Mouse (Mus musculus) embryonic facial prominence, embryonic 10.5 days (tissue): ENCODE data around the gene Fads2. TPM values are rescaled to one million over a fixed set of nuclear protein-coding genes. Genes with fewer than 3 reads are reported as not detected.

ENCODE experiments used
- DNase-seq: peaks from one replicate; pipeline ENCODE4 v3.0.0-alpha.2; 2017; ENCODE audit warnings: low spot score
- H3K27ac ChIP-seq: fragments of 300-500 bp; sonication (generic); replicated peaks from 2 replicates; pipeline ENCODE4 v1.5.1; 2016; ENCODE audit warnings: mild to moderate bottlenecking
- H3K27me3 ChIP-seq: fragments of 300-500 bp; sonication (generic); replicated peaks from 2 replicates; pipeline ENCODE4 v1.6.1; 2016; ENCODE audit warnings: low read depth, mild to moderate bottlenecking; ENCODE audit not compliant: poor library complexity, severe bottlenecking
- H3K36me3 ChIP-seq: fragments of 300-500 bp; sonication (generic); replicated peaks from 2 replicates; pipeline ENCODE4 v1.6.1; 2016; ENCODE audit warnings: mild to moderate bottlenecking, moderate library complexity
- H3K4me1 ChIP-seq: fragments of 300-500 bp; sonication (generic); 2 replicates; pipeline ENCODE4 v1.6.1; 2016
- H3K4me3 ChIP-seq: fragments of 300-500 bp; sonication (generic); 2 replicates; pipeline ENCODE4 v1.5.1; 2016; ENCODE audit warnings: mild to moderate bottlenecking, moderate library complexity
- H3K9me3 ChIP-seq: fragments of 300-500 bp; sonication (generic); 2 replicates; pipeline ENCODE4 v1.6.1; 2016; ENCODE audit warnings: mild to moderate bottlenecking
- WGBS: fragments of 180-500 bp; shearing (Covaris S2); methylation state at CpG from one replicate; pipeline ENCODE4 v1.1.7; 2016; 5-methylcytosine and 5-hydroxymethylcytosine counted together
- polyA plus RNA-seq: library from polyadenylated mRNA; unstranded; fragments of >200 nt; fragmentation: Nextera tagmentation; extraction: Ambion mirVana; gene quantifications from 2 replicates; pipeline ENCODE4 v1.2.1, GENCODE M21; 2016

Fads2 gene
- polyA plus RNA-seq, 1 experiment from 2014 or later = 160 TPM

DNA sequence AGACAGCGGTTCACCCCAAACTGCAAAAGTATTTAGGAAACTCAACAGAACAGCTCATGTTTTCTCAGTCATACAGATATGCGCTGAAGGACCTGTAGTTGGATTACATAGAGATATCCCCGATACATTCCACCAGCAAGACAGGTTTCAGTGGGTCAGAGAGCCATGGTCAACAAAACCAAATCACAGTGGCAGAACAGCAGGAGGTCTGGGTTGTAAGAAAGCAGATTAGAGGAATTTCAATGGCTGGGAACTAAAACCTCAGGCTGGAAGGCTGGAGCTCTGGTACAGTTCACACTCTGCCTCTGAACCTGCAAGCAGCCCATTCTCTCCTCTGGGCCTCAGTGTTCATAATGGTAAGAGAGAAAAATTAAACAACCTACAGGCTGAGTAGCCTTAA is 15.1 kb upstream of the Fads2 start:
- no peak overlapping the region for H3K27ac ChIP-seq
- no peak overlapping the region for H3K4me3 ChIP-seq
- H3K36me3 ChIP-seq = no peaks in the 10 kb centered on the region
- WGBS = 55% methylated on average over 3 of the region's 3 CpGs
- 0 out of 2 replicates have a peak, but pooled peaks cover 3% of the 10 kb centered on the region for H3K4me1 ChIP-seq
- H3K9me3 ChIP-seq = no peaks in the 10 kb centered on the region
- no peaks in the 10 kb centered on the region for H3K27me3 ChIP-seq
- DNase-seq = no peak

DNA sequence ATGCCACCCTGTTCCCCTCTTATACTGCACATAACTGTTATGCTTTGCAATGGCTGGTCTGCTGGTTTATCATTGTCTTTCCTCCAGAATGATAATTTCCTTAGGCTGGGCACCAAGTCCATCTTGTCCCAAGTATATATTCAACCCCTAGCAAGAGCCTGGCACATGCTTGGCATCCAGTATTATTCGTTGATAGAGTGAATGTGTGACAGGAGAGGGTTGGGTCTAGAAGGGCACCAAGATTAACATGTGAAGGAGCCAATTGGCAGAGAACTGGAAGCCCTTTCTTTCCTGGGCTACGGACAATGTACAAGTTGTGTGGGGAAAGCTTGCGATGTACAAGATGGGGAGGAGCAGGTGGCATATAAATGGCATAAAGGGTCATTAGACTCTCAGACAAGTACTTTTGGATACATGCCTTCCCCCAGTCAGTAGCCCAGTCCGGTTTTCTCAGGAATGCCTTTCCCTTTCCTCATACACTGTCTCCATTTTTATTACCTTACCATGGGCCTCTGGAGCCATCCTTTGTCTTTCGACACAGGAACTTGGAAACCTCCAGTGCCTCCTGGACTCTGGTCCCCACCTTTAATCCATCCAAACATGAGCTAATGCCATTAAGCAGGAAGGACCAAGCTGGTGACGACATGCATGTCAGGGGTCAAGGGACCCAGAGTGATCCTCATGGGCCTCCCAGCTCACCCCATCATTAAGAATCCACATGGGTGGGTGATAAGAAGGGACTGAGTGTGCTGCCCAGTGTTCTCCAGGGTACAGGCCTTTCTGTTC is 14.0 kb upstream of the Fads2 start:
- no peak for DNase-seq
- H3K27me3 ChIP-seq = no peaks in the 10 kb centered on the region
- 0 out of 2 replicates have a peak, but pooled peaks cover 3% of the 10 kb centered on the region for H3K4me1 ChIP-seq
- 81% methylated on average over 6 of the region's 6 CpGs for WGBS
- H3K9me3 ChIP-seq = no peaks in the 10 kb centered on the region
- no peaks in the 10 kb centered on the region for H3K36me3 ChIP-seq
- no peak overlapping the region for H3K4me3 ChIP-seq
- H3K27ac ChIP-seq = no peak overlapping the region

DNA sequence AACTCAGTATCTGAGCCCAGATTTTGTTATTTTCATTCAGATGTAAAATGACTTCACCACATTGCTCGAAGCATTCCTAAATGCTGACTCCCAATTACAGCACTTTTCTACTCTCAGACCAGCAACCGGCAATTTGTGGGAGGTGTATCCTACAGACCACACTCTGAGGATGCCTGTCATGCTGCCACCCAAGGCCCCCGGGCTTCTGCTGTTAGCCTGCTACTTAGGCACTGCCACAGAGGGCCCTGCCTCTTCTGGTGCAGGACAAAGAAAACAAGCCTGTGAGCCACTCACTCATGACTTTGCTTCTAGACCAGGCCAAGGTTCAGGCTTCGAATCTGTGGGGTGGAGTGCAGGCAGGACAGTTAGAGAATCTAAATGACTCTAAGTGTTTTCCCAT is 11.4 kb upstream of the Fads2 start:
- WGBS = 77% methylated on average over 4 of the region's 4 CpGs
- no peak for DNase-seq

DNA sequence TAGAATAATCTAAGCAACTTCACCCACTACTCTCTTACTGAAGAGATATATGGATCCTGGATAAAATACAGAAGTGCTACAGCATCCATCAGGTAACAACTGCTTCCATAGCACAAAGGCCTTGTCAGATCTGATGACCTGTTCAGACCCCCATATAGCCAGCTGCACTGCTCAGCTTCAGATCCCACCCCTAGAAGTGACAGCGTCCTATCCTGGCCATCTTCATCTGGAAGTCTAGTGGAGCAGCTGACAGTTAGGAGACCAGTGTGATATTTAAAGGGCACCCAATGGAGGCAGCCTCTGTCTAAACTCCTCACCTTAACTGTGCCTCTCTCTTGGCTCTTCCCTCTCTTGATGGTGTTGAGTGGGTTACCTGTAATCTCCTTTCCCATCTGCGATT is 7.1 kb upstream of the Fads2 start:
- no peaks in the 10 kb centered on the region for H3K4me1 ChIP-seq
- no peaks in the 10 kb centered on the region for H3K27me3 ChIP-seq
- H3K27ac ChIP-seq = no peak overlapping the region
- 92% methylated on average over 2 of the region's 2 CpGs for WGBS
- H3K4me3 ChIP-seq = no peak overlapping the region
- H3K36me3 ChIP-seq = no peaks in the 10 kb centered on the region
- DNase-seq = no peak
- H3K9me3 ChIP-seq = no peaks in the 10 kb centered on the region

More for the DNA sequence above, 11.4 kb upstream of the Fads2 start:
- Histone ChIP-seq H3K4me1 (0 out of 2 replicates have a peak, but pooled peaks cover 3% of the 10 kb centered on the region), H3K27ac (no peak overlapping the region; the same call in 1 of the 2 replicates), H3K4me3 (no peak overlapping the region), H3K36me3 (no peaks in the 10 kb centered on the region), H3K27me3 (no peaks in the 10 kb centered on the region), H3K9me3 (no peaks in the 10 kb centered on the region)

DNA sequence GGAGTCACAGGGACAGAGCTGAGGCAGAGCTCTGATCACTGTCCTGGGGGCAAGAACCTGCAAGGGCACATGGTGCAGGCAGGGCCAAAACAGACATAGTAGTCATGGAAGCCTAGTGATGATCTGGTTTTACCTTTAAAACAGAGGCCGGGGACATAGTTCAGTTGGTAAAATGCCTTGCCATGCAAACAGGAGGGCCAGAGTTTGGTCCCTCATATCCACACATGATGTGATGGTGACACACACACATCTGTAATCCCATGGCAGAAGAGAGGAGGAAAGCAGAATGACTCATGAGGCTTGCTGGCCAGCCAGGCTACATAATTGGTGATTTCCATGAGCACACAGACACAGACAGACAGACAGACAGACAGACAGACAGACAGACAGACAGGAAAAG is 6.6 kb upstream of the Fads2 start:
- DNase-seq = no peak
- 93% methylated on average over 1 of the region's 1 CpGs for WGBS
- no peak overlapping the region for H3K27ac ChIP-seq
- H3K4me1 ChIP-seq = no peaks in the 10 kb centered on the region
- no peaks in the 10 kb centered on the region for H3K36me3 ChIP-seq
- H3K27me3 ChIP-seq = no peaks in the 10 kb centered on the region
- H3K4me3 ChIP-seq = no peak overlapping the region
- no peaks in the 10 kb centered on the region for H3K9me3 ChIP-seq

DNA sequence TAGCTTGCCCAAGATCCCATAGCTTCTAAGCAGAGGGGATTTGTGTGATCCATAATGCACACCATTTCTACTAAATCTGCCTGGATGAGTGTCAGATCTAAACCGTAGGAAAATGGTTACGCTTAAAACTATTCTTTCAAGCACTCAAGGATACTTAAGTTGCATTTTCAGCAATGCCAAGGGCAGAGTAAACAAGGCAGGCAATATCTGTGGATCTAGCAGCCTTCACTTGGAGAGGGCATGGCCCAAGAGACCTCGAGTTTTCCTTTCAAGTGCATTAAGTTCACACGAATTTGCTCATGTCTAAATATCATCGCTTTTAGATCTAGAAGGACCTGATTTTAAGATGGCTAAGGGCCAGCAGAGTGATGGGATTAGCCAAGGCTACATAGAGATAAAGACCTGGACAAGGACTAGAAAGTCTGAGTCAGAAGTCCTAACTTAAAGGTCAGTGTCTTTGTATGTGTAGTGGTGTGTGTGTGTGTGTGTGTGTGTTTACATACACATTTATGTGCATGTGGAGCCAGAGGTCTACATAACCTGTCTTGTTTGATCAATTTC is 5.6 kb upstream of the Fads2 start:
- Histone ChIP-seq H3K36me3 (no peaks in the 10 kb centered on the region), H3K27ac (no peak overlapping the region), H3K9me3 (no peaks in the 10 kb centered on the region), H3K27me3 (no peaks in the 10 kb centered on the region), H3K4me3 (no peak overlapping the region), H3K4me1 (peaks cover 8% of the 10 kb centered on the region)
- no peak for DNase-seq
- WGBS = 86% methylated on average over 5 of the region's 5 CpGs

DNA sequence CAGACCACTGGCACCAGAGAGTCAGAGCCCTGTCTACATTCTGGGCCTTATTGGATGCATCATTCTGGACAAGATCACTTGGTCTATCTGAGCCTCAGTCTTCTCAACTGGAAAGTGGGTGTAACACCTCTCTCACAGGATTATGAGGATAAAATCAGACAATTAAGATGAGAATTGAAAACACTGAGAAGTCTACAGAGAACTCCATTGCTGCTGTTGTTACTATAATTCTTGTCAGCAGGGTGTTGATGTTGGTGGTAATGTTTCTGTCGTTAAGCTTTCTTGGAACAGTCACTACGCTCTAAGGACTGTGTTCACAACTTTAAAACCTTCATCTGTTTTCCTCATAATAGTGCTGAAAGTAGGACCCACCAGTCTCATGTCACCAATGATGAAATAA is 5.1 kb upstream of the Fads2 start:
- Histone ChIP-seq H3K36me3 (no peaks in the 10 kb centered on the region), H3K4me3 (no peak overlapping the region), H3K9me3 (no peaks in the 10 kb centered on the region), H3K27me3 (no peaks in the 10 kb centered on the region), H3K4me1 (peaks cover 13% of the 10 kb centered on the region), H3K27ac (no peak overlapping the region)
- WGBS = 91% methylated on average over 2 of the region's 2 CpGs
- DNase-seq = no peak

DNA sequence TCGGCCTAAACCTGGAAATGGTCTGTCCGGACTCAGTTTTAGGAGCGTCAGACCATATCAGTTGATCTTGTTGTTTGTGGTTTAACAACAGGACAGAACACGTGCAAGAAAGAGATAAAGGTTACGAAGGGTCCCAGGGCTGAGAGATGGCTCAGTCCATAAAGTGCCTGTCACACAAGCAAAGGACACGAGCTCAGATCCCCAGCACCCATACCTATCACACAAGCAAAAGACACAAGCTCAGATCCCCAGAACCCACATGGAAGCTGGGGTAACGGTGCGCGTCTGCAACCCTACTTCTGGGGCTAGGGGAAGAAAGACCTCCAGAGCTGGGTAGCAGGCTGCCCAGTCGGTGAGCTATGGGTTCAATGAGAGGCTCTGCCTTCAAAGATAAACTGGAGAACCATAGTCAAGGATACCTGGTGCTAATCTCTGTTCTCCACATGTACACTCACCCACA is 3.5 kb upstream of the Fads2 start:
- Histone ChIP-seq H3K27me3 (no peaks in the 10 kb centered on the region), H3K9me3 (no peaks in the 10 kb centered on the region), H3K36me3 (no peaks in the 10 kb centered on the region), H3K4me1 (peaks cover 18% of the 10 kb centered on the region), H3K4me3 (no peak overlapping the region), H3K27ac (no peak overlapping the region)
- DNase-seq = no peak
- WGBS = 85% methylated on average over 10 of the region's 10 CpGs

DNA sequence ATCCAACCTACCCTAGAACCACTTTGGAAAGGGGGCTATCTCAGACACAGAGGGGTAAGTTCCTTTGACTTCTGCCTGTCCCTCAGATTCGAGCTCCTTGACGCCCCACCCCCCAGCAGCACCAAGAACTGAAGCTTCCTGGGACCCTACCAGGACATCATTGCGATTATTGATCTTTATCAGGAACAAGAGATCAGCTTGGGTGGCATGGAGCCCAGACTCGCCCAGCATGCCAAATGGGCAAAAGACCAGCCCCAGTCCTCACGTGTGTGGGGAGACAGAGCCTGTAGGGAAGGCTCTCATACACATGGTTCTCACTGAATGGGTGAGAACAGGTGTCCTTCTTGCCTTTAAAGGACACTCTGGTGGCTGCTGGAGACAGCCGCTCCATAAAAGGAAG is 2.7 kb upstream of the Fads2 start:
- H3K27ac ChIP-seq = peak overlapping the region; percentile 61
- 83% methylated on average over 6 of the region's 6 CpGs for WGBS

DNA sequence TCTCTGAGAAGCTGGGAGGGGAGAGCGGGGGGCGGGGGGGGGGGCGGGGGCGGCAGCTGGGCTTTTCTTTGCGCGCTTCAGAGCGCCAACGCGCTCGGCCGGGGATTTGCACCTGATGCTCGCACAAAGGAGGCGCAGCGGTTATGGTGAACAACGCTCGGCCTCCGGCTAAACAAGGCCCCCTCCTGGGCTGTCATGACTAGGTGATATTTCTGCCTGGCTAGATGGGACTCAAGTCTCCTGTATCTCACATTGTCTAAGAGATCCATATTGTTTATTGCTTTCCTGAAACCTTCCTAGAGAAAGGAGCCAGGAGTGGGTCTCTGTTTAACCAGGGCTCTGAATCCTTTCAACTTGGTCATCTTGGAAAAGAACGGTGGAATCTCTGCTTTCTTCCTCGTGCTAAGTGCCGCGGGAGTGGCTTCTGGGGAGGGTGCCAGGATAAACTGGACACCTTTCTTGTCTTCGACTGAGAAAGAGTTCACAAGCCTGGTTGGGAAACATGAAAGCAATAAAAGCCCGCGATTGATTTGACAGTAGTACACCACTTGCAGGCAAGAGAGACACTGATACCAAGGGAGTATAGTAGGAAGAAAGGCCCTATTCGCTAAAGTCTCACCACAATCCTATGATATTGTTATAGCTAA is 631 bp upstream of the Fads2 start:
- H3K4me3 ChIP-seq = peak overlapping the region; percentile 90
- H3K27ac ChIP-seq = peak overlapping the region; percentile 98
- 6% methylated on average over 25 of the region's 25 CpGs for WGBS
- H3K9me3 ChIP-seq = no peaks in the 10 kb centered on the region
- H3K27me3 ChIP-seq = no peaks in the 10 kb centered on the region
- peaks cover 26% of the 10 kb centered on the region for H3K36me3 ChIP-seq
- H3K4me1 ChIP-seq = peaks cover 47% of the 10 kb centered on the region
- DNase-seq = no peak

More for the DNA sequence above, 2.7 kb upstream of the Fads2 start:
- Histone ChIP-seq H3K4me1 (peaks cover 27% of the 10 kb centered on the region), H3K27me3 (no peaks in the 10 kb centered on the region), H3K4me3 (no peak overlapping the region), H3K36me3 (peaks cover 5% of the 10 kb centered on the region; the same call in 1 of the 2 replicates), H3K9me3 (no peaks in the 10 kb centered on the region)
- no peak for DNase-seq

DNA sequence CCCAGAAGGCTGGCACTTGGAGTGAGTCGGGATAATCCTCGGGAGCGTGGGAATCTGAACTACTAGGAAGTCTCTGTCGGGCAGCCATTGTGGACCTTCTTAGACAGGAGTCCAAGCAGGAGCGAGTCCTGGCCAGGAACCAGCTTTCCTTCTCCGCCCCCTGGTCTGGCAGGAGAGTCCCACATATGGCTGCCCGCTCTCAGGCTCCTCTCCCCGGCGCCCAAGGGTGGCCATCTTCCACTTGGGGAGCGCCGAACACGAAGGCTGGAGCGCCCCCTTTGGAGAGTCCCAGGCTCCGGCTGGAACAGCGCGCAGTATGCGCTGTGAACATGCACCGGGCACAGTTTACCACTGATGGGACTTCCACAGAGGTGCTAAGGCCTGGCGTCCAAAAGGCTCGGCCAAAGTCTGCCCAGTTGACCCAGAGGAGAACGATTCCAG is 895 bp downstream of the Fads2 start:
- Histone ChIP-seq H3K4me3 (peak overlapping the region; percentile 90), H3K27me3 (no peaks in the 10 kb centered on the region), H3K36me3 (peaks cover 41% of the 10 kb centered on the region), H3K9me3 (no peaks in the 10 kb centered on the region), H3K4me1 (peaks cover 57% of the 10 kb centered on the region), H3K27ac (peak overlapping the region; percentile 98)
- under 1% methylated on average over 21 of the region's 21 CpGs for WGBS
- DNase-seq = peak; percentile 85

DNA sequence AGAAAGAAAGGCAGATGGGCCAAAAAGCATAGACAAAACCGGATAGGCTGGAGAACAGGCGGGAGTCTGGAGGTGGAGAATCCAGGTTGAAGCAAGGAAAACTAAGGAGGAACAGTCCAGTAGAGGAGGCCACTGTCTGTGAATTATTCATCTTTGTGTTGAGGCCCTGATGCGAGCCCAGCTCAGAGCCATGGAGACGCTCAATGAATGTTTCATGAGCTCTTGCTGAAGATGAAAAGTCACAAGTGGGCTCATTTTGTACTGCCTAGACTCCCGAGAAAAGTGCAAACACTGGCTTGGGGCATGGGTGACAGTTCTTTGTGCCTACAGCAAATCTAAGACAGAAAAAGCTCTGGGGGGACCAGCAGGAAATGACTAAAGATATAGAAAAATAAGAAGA is 3.7 kb downstream of the Fads2 start:
- Histone ChIP-seq H3K9me3 (no peaks in the 10 kb centered on the region), H3K36me3 (peaks cover 69% of the 10 kb centered on the region), H3K4me3 (peak overlapping the region; percentile 21; the same call in 1 of the 2 replicates), H3K27me3 (no peaks in the 10 kb centered on the region), H3K27ac (no peak overlapping the region), H3K4me1 (peaks cover 56% of the 10 kb centered on the region)
- DNase-seq = no peak
- WGBS = 83% methylated on average over 5 of the region's 5 CpGs
